Mouse (Mus musculus) left cerebral cortex, adult 2 months (tissue): ENCODE measurements around the gene Fndc3a. TPM values are rescaled to one million over a fixed set of nuclear protein-coding genes. Genes with fewer than 3 reads are reported as not detected.

Source experiments
- DNase-seq, 2 experiments: peaks; one replicate each; pipeline ENCODE4 v3.0.0; 2021 to 2022; ENCODE audit warnings: low spot score in 2 of 2, mixed read lengths in 1 of 2; ENCODE audit errors: extremely low spot score in 1 of 2
- H3K27ac ChIP-seq: fragments of 200-600 bp; 2 replicates; pipeline ENCODE4 v1.8.1; 2022
- H3K4me3 ChIP-seq: fragments of 200-600 bp; 2 replicates; pipeline ENCODE4 v1.8.1; 2022
- CTCF ChIP-seq: fragments of 200-600 bp; IDR thresholded peaks from 2 replicates; pipeline ENCODE4 v1.8.1; 2022; ENCODE audit warnings: antibody characterized with exemption, mild to moderate bottlenecking, moderate library complexity
- intact Hi-C: fragments of 180-260 bp; cut with DNase I; formaldehyde crosslinking; loops from one replicate; pipeline ENCODE4 v1.15.1; 2025
- total RNA-seq, 2 experiments: library from RNA; stranded (reverse); gene quantifications; 2 replicates each; pipeline ENCODE4 v1.2.3; 2021

Fndc3a gene
- total RNA-seq, 2 experiments from 2014 or later = 50.7 to 56.5 TPM

- DNase-seq = no peak
- no peak for TF ChIP-seq CTCF
- H3K27ac ChIP-seq = no peak overlapping the region
- H3K4me3 ChIP-seq = no peak overlapping the region
- intact Hi-C loops = no loop called here
These were observed 60.5 kb downstream of the Fndc3a start for GRCm38 (mm10) chr14:72649268-72649667.

- no peak for DNase-seq
- no peak for TF ChIP-seq CTCF
These were observed 64.3 kb downstream of the Fndc3a start for GRCm38 (mm10) chr14:72645512-72645911.

GRCm38 (mm10) chr14:72644620-72645019 lies 65.2 kb downstream of the Fndc3a start:
- no peak for TF ChIP-seq CTCF
- intact Hi-C loops = no loop called here
- Histone ChIP-seq H3K27ac (no peak overlapping the region), H3K4me3 (no peak overlapping the region)
- no peak for DNase-seq

More at GRCm38 (mm10) chr14:72645512-72645911, 64.3 kb downstream of the Fndc3a start:
- Histone ChIP-seq H3K27ac (no peak overlapping the region), H3K4me3 (no peak overlapping the region)
- intact Hi-C loops = no loop called here

GRCm38 (mm10) chr14:72638507-72638906 lies 71.3 kb downstream of the Fndc3a start:
- Histone ChIP-seq H3K4me3 (no peak overlapping the region), H3K27ac (no peak overlapping the region)
- no peak for TF ChIP-seq CTCF
- intact Hi-C loops = no loop called here
- DNase-seq = no peak

GRCm38 (mm10) chr14:72633571-72633970 lies 76.2 kb downstream of the Fndc3a start:
- TF ChIP-seq CTCF = no peak
- no peak overlapping the region for H3K27ac ChIP-seq
- intact Hi-C loops = no loop called here
- no peak for DNase-seq
- H3K4me3 ChIP-seq = no peak overlapping the region

- H3K4me3 ChIP-seq = no peak overlapping the region
- TF ChIP-seq CTCF = no peak
- DNase-seq = no peak
- intact Hi-C loops = no loop called here
- H3K27ac ChIP-seq = no peak overlapping the region
These were observed 84.4 kb downstream of the Fndc3a start for GRCm38 (mm10) chr14:72625411-72625810.

- Histone ChIP-seq H3K4me3 (no peak overlapping the region), H3K27ac (no peak overlapping the region)
- intact Hi-C loops = loop anchor here (10.0 kb wide), 1 partner anchor 211 kb away; no protein-coding TSS in a partner anchor
- DNase-seq = no peak
- TF ChIP-seq CTCF = no peak
These were observed 105.7 kb downstream of the Fndc3a start for GRCm38 (mm10) chr14:72604077-72604476.

GRCm38 (mm10) chr14:72603194-72603521 lies 106.6 kb downstream of the Fndc3a start:
- Histone ChIP-seq H3K4me3 (peak overlapping the region; percentile 51), H3K27ac (peak overlapping the region; percentile 87)
- intact Hi-C loops = loop anchor here (2.0 to 10.0 kb wide), 2 partner anchors 106 to 212 kb away; no protein-coding TSS in a partner anchor
- DNase-seq = no peak
- no peak for TF ChIP-seq CTCF

GRCm38 (mm10) chr14:72602521-72603193 lies 107.1 kb downstream of the Fndc3a start:
- peak; percentile 79 to 86 for DNase-seq
- Histone ChIP-seq H3K4me3 (peak overlapping the region; percentile 51), H3K27ac (peak overlapping the region; percentile 87)
- no peak for TF ChIP-seq CTCF
- intact Hi-C loops = loop anchor here (2.0 to 10.0 kb wide), 2 partner anchors 106 to 212 kb away; no protein-coding TSS in a partner anchor

- peak overlapping the region; percentile 51 for H3K4me3 ChIP-seq
- no peak for TF ChIP-seq CTCF
- DNase-seq = no peak
- H3K27ac ChIP-seq = peak overlapping the region; percentile 87
- intact Hi-C loops = loop anchor here (2.0 to 10.0 kb wide), 2 partner anchors 107 to 213 kb away; no protein-coding TSS in a partner anchor
These were observed 108.2 kb downstream of the Fndc3a start for GRCm38 (mm10) chr14:72601381-72602305.

- peak; percentile 12 for TF ChIP-seq CTCF
- H3K27ac ChIP-seq = no peak overlapping the region
- intact Hi-C loops = loop anchor here (10.0 kb wide), 1 partner anchor 214 kb away; no protein-coding TSS in a partner anchor
These were observed 109.4 kb downstream of the Fndc3a start for GRCm38 (mm10) chr14:72600375-72600774.

More at GRCm38 (mm10) chr14:72600375-72600774, 109.4 kb downstream of the Fndc3a start:
- no peak for DNase-seq
- H3K4me3 ChIP-seq = no peak overlapping the region
